Mouse (Mus musculus) heart, adult 18-20 months (tissue): ENCODE data around the gene Rai1. TPM values are rescaled to one million over a fixed set of nuclear protein-coding genes. Genes with fewer than 3 reads are reported as not detected.

Experiments used
- DNase-seq, 2 experiments: peaks; one replicate each; pipeline ENCODE4 v3.0.0; 2021 to 2022; ENCODE audit warnings: mixed read lengths in 1 of 2
- total RNA-seq, 2 experiments: library from RNA; stranded (reverse); gene quantifications; 2 replicates each; pipeline ENCODE4 v1.2.3; 2021

Rai1 gene
- total RNA-seq, 2 experiments from 2014 or later: 18.0 to 23.0 TPM

DNA sequence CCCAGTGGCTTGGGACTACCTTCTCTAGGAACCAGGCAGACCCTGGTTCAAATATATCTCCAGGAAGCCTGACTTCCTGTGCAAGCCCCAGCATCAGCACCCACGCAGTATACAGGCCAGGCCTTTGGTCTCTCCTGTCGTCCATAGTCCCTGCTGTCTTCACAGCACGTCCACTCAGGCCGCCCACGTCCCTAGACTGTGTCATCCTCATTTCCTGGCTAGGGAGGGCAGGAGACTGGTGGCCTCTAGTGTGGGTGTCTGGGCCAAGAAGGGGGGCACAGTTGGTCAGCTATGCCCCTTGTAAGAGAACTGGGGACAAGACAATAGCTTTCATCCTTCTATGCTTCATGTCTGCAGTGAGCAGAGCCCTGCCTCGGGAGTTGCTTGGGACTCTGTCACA is 87.7 kb downstream of the Rai1 start:
- DNase-seq: no peak

- DNase-seq: no peak
Observed at GRCm38 (mm10) chr11:60193556-60193955, 88.7 kb downstream of the Rai1 start.

- no peak for DNase-seq
Observed at GRCm38 (mm10) chr11:60195108-60195507, 90.3 kb downstream of the Rai1 start.

- no peak for DNase-seq
Observed at GRCm38 (mm10) chr11:60196344-60196743, 91.5 kb downstream of the Rai1 start.

DNA sequence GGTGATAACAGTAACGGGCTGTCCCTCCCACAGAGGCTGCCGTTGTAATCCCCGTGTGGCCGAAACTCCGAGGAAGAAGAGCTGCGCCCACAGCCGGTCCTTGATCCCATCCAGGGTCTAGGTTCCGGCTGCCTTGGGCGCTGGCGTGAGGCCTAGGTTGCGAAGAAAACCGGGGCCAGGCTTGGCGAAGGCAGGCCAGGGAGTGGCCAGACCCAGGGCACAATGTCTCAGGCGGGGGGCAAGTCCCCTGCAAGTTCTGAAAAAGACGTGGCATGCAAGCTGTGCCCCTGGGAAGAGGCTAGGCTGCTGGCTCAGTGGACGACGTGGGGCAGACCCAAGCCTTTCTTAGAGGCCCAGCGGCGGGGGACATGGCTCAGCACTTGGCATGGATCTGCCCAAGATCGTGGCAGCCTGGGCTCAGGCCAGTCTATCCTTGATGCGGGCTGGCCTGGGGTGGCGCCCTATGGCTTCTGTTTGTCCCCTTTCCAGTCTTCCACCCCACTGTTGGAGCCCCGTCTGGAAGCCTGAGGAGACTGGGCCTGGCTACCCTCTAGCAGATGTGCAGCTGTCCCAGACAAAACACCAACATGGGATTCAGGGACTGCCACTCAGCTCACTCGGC is 93.3 kb downstream of the Rai1 start:
- DNase-seq: no peak

- no peak for DNase-seq
Observed at GRCm38 (mm10) chr11:60198651-60199050, 93.8 kb downstream of the Rai1 start.

DNA sequence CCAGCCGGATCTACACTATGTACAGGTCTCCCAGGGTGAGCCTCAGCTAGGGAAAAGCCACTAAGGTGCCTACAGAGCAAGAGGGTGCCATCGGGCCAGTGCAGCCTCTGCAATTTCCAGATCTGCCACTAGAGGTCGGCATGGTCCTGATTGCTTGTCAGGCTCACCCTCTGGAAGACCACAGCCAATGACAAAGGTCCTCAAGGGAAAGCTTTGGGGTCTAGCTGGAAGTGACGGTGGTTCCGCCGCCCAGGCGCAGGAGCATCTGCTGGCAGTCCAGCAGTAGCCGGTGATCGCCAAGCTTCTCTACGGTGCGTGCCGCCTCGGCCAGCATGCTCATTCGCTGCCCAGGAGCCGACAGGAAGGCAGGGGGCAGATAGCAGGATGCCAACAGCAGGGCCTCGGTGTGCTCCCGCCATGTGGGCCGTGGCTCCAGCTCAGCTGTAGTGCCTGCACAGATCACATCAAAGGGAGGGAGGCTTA is 94.9 kb downstream of the Rai1 start:
- peak; percentile 89 to 97 for DNase-seq

DNA sequence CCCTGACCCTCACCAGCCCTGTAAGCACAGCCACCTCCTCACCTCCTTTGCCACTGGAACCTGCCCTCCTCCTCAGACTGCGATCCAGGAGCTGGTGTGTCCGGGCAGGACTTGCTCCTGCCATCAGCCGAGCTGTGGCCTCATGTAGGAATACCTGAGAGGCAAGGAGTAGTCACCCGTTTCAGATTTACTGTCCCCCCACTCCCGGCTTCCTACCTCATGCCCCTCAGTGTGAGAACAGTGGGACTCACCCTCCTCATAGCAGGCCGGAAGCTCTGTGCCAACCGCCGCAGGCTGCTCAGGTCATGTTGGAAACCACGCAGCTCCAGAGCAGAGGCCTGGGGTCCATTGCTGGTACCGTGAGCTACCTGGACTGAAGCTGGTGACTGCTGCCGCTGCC is 95.6 kb downstream of the Rai1 start:
- no peak for DNase-seq

- DNase-seq: no peak
Observed at GRCm38 (mm10) chr11:60202710-60203638, 98.2 kb downstream of the Rai1 start.

GRCm38 (mm10) chr11:60205026-60205425 is 100.2 kb downstream of the Rai1 start:
- no peak for DNase-seq

GRCm38 (mm10) chr11:60206207-60206606 is 101.4 kb downstream of the Rai1 start:
- no peak for DNase-seq

GRCm38 (mm10) chr11:60208201-60208600 is 103.4 kb downstream of the Rai1 start:
- DNase-seq: no peak

- no peak for DNase-seq
Observed at GRCm38 (mm10) chr11:60208712-60209111, 103.9 kb downstream of the Rai1 start.

DNA sequence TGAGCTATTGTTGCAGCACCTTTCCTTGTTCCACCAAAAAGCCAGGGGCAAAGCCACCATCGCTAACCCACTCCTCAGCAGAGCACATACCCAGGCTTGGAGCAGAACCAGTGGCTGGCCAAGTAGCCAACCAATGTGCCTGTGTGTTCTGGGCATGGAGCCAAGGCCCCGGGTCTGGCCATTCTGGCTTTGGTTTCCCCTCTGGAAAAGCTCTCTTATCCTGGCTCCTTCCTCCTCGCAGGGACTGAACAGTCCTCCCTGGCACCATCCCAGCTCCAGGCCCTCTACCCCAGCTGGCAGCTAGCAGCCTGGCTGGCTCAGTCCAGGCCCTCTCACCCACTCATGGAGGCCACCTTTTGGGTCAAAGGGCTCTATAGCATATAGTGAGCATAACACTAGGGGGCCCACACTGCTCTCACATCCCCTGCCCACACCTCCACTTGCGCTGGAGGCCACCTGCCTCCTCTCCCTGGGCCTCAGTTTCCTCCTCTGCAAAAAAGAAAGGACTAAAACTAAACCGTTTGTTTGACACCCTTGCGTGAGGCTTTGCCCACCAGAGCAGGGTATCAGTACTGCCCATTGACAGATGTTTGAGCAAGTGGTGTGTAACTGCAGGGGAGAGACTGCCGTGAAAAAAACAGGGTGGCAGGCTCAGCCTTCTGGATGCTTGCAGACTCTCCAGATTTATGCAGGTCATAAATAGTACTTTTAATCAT is 104.6 kb downstream of the Rai1 start:
- DNase-seq: peak; percentile 84 to 89

DNA sequence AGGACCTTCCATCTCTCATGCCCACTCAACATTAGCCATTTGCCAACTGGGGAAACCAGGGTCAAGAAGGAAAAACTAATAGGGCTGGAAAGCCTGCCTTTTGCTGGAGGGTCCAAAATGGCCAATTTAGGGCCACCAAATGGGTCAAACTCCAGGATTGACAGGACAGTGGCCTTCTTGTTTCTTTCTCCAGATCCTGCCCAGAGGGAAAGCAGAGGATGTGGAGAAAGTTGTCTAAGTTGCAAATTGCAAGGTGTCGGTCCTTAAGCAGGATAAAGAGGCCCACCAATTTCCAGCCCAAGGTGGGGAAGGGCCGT is 105.1 kb downstream of the Rai1 start:
- no peak for DNase-seq

DNA sequence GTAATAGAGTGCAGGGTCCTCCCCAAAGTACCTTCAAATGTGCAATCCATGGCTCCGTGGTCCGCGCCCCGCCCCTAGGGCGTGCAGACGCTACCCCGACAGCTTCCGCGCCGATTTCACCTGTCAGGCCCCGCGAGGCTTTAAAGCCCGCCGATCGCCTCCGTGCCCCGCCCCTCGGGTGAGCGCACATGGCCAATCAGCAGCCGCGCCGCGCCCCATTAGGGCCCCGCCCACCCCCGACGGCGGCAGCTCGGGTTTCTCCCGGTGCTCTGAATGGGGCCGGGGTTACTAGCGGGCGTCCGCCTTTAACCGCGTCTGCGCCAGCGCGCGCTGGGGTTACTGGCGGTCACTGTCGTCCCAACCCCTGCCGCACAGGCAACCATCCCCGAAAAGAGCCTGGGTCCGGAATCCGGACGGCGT is 105.5 kb downstream of the Rai1 start:
- DNase-seq: peak; percentile 94 to 96

DNA sequence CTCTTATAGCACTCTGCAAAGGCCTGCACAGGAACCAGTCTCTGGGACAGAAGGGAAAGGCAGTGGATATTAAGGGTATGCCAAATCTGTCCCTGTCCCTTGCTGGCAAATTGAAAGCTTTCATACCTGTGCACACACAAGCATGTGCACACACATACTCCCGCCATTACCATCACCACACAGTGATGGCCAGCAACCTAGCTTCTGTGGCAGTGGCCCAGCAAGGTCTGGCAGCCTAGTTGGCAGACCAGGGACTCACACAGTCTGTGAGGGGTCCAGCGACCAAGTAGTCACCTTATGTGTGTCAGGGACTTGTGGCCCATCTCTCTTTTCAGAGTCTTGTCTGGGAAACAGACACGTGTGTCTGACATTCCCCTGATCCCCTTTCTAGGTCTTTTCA is 106.3 kb downstream of the Rai1 start:
- DNase-seq: no peak

DNA sequence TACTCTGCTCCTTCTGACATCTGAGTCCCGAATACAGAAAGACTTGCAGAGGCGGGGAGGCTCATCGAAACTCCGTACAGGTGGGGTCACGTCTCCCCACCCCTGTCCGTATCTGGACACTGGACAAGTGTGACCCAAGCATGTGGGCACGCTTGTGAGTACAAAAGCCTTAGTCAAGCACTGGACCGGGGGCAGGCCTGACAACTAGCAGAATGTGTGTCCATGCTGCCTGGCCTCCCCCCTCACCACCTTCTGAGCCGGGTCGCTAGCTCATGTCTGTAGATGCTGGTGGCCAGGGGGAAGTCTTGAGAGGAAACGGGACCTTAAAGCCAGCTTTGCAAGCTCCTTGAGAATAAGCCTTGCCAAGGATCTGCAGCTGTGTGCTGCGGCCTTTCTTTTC is 106.9 kb downstream of the Rai1 start:
- DNase-seq: no peak

GRCm38 (mm10) chr11:60213266-60213665 is 108.5 kb downstream of the Rai1 start:
- DNase-seq: no peak

GRCm38 (mm10) chr11:60216671-60217070 is 111.9 kb downstream of the Rai1 start:
- no peak for DNase-seq

DNA sequence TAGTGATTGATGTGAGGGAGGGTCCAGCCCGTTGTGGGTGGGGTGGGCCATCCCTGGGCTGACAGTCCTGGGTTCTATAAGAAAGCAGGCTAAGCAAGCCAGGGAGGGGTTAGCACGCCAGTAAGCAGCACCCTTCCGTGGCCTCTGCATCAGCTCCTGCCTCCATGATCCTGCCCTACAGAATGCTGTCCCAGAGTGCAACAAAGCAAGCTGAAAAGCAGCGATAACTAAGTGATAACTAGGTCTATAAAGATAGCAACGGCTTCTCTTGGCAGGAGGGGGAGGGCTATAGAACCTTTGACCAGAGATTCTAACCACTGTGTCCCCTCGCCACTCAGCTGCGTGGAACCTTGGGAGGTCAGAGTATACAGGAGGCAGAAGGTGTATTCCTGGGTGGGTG is 112.7 kb downstream of the Rai1 start:
- DNase-seq: no peak

DNA sequence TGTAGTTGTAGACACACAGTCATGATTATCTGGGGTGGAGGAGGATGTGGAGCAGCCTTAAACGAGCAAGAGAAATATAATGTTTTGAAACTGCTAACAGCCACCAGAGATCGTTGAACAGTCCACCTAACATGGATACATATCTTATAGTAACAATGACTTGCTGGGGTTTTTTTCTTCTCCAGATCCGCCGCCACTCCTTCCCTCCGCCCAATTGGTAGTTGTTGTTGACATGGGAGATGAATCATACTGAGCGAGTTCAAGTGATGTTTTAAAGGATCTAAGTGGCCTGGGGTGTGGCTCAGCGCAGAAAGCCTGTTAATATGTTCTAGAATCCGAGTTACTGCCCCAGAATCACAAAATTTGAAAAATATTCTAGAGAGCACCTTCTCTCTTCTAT is 114.8 kb downstream of the Rai1 start:
- DNase-seq: peak in 1 of 2 experiments; percentile 48

- peak; percentile 93 to 96 for DNase-seq
Observed at GRCm38 (mm10) chr11:60220291-60220804, 115.5 kb downstream of the Rai1 start.
